Mouse (Mus musculus): ENCODE measurements around the gene Sarm1. TPM values are rescaled to one million over a fixed set of nuclear protein-coding genes. Genes with fewer than 3 reads are reported as not detected.
A peak's percentile ranks its signal among the peaks of the same experiment; 100 is the strongest.
"Not testable (repeated sequence)": the region's sequence is repeated elsewhere in the genome, so short reads cannot be mapped to it uniquely, and the experiment has no call there.

Gene Sarm1
- 1 to 10 TPM in 1 of 2 experiments, under 1 TPM in 1; 0.63 to 1.3 TPM for polyA plus RNA-seq (2017; shearing (Covaris generic))

- peak; percentile 99 for ATAC-seq
Measured at GRCm38 (mm10) chr11:78497544-78498522, at the start of gene Sarm1. Gene Sarm1, minus strand, starts transcription at chr11:78497754.

DNA sequence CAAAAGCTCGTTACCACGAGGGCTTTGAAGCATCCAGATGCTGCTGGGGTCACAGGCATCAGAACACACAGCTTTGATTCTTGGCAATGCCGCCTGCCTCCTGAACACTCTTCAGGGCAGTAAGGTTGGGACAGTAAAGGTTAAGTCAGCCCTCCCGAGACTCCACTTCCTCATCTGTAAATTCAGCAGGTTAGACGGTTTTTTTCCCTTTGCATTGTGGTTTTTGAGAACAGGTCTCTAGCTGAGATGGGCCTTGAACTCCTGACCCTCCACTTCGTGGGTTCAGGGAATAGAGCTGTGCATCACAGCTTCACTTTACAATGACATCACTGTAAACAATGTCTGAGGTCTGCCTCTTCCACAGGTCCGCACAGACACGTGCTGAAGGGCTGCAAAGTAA, 47.6 kb upstream of the Sarm1 start:
- ATAC-seq, result no peak

GRCm38 (mm10) chr11:78544449-78545111, 47.0 kb upstream of the Sarm1 start:
- no peak for ATAC-seq

DNA sequence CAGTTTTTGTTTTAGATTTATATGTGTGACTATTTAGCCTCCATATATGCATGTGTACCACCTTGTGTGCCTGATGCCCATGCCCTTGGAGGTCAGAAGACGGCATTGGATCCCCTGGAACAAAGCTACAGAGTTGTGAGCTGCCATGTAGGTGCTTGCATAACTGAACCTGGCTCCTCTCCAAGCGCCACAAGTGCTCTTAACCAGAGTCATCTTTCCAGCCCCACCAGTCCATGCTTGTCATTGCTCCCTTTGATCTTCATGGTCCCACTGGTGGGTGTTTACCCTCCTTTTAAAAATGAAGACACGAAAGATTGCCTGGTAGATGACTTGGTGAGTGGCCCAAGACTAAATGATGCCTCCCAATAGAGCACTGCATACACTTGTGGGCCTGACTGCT, 42.8 kb upstream of the Sarm1 start:
- ATAC-seq, result no peak

DNA sequence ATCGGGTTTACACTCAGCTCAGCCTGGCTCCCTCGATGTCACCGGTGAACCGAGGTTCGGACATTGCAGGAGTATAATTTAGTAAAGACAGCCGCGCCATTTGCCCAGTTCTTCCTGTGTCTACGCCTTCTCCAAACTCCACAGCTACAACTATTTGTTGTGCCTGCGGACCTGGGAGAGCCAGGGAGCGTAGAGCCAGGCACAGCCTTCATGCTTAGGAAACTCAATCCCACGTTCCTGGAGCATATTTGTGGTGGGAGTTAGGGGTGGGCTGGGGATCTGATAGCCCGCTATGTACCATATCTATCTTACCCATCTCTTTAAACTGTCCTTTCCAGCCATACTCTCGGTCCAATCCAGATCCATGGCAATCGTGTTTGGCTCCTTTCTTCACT, 39.1 kb upstream of the Sarm1 start:
- no peak for ATAC-seq

DNA sequence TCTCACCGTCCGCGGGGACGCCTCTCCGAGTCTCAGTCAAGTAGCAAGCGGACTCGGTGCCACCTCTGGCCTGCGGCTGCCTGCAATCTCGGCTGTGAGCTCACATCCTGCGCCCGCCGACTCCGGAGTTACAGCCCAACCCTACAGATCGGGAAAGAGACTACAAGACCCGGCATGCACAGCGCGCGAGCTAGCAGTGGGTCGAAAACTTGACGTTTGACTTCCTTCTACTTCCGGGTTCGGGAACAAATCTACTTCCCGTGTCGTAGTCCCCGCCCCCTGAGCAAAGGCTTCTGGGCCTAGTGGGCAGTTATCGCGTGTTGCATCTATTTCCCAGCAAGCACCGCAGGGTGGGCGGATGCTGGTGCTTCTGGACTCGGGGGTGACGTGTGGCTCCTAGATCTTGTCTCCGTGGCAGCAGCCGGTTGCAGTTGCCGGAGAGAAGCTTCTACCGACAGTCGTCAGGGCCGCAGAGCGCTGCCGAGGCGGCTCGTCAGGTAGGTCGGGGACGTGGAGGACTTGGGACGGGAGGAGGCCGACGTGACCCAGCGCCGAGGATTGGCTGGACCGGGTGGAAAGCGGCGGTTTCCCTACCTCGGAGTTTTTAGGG, 38.6 kb upstream of the Sarm1 start, which contains the start of the genes Tnfaip1 and Ift20:
Gene Tnfaip1, minus strand, starts transcription at position 253 of the 610 bp plus-strand sequence.
Gene Ift20, plus strand, starts transcription at position 282 of the 610 bp plus-strand sequence.
- peak; percentile 95 for ATAC-seq

- no peak for ATAC-seq
Measured at GRCm38 (mm10) chr11:78535376-78536079, 38.0 kb upstream of the Sarm1 start.

DNA sequence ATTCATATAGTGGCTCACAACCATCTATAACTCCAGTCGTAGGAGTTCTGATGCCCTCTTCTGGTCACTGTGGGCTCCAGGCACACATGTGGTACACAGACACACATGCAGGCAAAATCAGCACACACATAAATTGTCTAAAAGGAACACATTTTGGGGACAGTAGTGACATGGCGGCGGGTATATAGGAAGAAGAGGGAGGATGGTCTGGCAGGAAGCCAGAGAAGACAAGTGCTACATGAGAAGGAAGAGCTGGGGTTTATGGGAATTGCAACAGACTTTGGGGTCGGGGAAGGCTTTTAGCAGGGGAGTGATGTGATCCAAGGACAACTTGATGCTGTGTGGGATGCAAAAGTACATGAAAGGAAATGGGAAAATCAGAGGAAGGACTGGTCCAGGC, 37.0 kb upstream of the Sarm1 start:
- no peak for ATAC-seq

GRCm38 (mm10) chr11:78531515-78531914, 34.0 kb upstream of the Sarm1 start:
- ATAC-seq, result not testable (repeated sequence)

DNA sequence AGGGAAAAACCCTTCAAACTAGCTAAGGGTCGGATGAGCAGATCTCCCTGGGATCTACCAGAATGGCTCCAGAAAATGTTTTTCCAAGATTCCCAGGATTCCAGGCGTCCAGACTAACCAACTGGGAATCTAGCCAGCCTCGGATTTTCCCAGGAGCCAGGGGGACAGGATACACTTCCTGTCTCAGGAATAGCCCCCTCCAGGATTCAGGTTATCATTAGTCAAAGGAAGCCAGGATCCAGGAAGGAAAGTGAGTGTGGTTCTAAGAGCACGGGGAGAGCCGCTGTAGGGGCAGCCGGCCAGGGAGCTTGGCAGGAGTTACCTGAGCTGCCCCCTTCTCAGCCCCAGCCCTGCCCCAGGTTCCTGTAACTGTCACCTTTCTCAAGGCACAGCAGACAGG, 33.5 kb upstream of the Sarm1 start:
- no peak for ATAC-seq

- ATAC-seq, result no peak
Measured at GRCm38 (mm10) chr11:78530001-78530400, 32.4 kb upstream of the Sarm1 start.

DNA sequence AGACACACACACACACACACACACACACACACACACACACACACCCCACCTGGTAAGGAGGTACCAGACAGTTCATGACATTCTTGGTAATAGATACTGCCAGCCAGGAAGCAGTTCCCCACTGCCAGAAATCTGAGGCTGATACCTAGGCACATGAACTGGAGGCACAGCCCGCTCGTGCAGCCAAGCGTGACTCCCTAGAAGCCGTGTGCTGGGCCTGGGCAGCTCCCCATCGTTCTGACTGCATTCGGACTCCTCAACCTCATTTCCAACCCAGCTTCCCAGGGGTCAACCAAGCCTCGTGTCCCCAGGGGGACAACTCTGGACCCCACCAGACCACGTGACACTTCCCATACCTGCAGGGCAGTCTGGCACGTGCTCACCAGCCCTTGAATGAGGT, 31.2 kb upstream of the Sarm1 start:
- ATAC-seq, result no peak

DNA sequence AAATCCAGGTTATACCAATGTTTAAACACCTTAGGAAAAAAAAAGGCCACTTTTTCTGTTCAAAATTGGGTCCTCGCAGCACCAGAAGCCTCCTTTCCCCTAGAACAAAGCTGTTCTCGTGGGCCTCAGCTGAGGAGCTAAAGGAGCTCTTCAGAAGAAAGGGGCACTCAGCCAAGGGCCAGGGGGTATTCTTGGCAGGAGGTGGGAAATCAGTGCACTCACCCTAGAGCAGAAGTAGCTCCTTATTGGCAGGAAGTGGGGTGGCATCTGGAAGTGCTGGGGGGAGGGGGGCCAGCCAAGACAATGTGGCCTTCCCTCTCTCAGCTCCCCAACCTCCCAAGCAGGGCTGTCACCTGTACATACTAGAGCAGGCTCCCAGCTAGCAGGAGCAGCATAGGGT, 27.3 kb upstream of the Sarm1 start:
- no peak for ATAC-seq

GRCm38 (mm10) chr11:78523241-78523955, 25.8 kb upstream of the Sarm1 start:
- no peak for ATAC-seq

GRCm38 (mm10) chr11:78522481-78522997, 25.0 kb upstream of the Sarm1 start:
- ATAC-seq, result peak; percentile 51

GRCm38 (mm10) chr11:78521880-78522279, 24.3 kb upstream of the Sarm1 start:
- no peak for ATAC-seq

DNA sequence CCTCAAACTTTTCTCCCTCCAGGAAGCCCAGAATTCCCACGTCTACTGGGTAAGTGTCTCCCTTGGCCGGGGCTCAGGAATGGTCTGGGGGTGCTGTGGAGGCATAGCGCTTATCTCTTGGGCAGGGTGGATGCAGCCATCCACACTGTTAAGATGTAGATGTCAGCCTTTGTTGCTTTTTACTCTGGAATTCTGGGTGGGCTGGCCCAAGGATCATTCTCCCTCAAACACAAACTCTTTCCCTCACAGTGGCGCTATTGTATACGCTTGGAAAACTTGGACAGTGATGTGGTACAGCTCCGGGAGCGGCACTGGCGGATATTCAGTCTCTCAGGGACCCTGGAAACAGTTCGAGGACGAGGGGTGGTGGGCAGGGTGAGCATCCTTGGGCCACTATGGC, 21.4 kb upstream of the Sarm1 start:
- no peak for ATAC-seq

DNA sequence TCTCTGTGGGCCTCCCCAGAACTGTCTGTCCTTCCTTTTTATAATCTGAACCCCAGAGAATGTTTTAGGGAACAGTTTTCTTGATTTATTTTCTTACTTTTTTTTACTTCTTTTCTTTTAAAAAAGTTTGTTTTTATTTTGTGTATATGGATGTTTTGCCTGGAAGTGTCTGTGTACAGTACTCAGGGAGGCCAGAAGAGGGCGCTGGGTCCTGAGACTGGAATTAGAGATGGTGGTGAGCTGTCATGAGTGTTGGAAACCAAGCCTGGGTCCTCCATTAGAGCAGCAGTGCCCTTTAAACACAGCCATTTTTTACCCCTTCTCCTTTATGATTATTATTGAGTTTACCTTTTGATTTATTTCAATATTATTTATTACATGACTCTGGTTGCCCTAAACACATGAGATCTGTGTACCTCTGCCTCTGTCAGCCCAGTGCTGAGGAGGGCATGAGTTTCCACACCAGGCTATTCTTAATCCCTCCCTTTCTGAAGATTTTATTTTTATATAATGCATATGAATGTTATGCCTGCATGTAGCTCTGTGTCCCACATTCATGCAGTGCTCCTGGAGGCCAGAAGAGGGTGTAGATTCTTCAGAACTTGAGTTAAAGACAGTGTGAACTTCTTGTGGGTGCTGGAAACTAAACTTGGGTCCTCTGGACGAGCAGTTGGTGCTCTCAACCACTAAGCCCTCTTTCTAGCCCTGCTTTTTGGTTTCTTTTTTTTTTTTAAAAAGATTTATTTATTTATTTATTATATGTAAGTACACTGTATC, 18.2 kb upstream of the Sarm1 start:
- ATAC-seq, result no peak

DNA sequence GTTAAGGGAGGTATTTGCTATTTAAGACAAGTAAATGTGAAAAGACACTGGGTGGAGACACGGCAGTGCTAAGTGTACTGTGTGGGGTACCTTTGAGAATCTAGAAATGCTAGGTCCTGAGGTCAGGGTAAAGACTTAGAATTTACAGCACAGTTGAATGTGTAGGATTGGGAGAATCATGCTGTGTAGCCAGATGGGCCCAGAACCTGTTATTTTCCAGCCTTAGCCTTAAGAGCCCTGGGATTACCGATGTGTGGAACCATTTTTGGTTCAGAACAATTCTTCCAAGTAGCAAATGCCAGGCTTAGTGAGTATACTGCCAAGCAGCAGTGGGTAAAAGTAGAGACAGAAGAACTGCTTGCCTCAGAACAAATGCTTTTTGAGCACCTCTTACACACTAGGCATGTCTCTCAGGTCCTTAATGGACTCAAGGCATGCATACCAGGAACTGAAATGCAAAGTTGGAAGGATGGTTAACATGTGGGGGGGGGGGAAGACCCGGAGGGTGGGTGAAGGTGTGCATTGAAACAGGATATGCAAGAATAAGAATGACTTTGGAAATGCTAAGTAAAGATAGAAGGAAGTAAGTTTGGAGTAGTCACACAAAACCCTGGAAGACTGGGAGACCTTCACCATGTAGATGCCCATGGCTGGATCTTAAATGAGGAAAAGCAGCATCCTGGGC, 15.7 kb upstream of the Sarm1 start:
- no peak for ATAC-seq
